Mouse (Mus musculus): ENCODE results near the gene Mark3. TPM values are rescaled to one million over a fixed set of nuclear protein-coding genes. Genes with fewer than 3 reads are reported as not detected.

The Mark3 gene
- polyA plus RNA-seq, 1 experiment = 89.9 TPM

GRCm38 (mm10) chr12:111663228-111664143 is 89.2 kb downstream of the Mark3 start:
- H3K4me1 ChIP-seq (ENCODE audit: control insufficient read depth, insufficient read depth, low read length) = peaks cover 16% of the 10 kb centered on the region
- TF ChIP-seq POLR2A (IDR thresholded peaks at IDR 0.05; ENCODE audit: low read depth, low read length) (no peak), CTCF (IDR thresholded peaks at IDR 0.05; ENCODE audit: borderline replicate concordance, insufficient read depth, low read length) (no peak)
- no peak overlapping the region for H3K4me3 ChIP-seq (ENCODE audit: insufficient read depth, low read length)
- peak overlapping the region; percentile 11; the same call in 1 of the 2 replicates for H3K27ac ChIP-seq (ENCODE audit: insufficient read depth, low read length)

GRCm38 (mm10) chr12:111664144-111664634 is 89.9 kb downstream of the Mark3 start:
- TF ChIP-seq POLR2A (IDR thresholded peaks at IDR 0.05; ENCODE audit: low read depth, low read length) = no peak
- TF ChIP-seq CTCF (IDR thresholded peaks at IDR 0.05; ENCODE audit: borderline replicate concordance, insufficient read depth, low read length) = no peak
- peak overlapping the region; percentile 11; the same call in 1 of the 2 replicates for H3K27ac ChIP-seq (ENCODE audit: insufficient read depth, low read length)

GRCm38 (mm10) chr12:111665041-111665880 is 90.9 kb downstream of the Mark3 start:
- no peak for TF ChIP-seq CTCF (IDR thresholded peaks at IDR 0.05; ENCODE audit: borderline replicate concordance, insufficient read depth, low read length)
- no peak for TF ChIP-seq POLR2A (IDR thresholded peaks at IDR 0.05; ENCODE audit: low read depth, low read length)
- Histone ChIP-seq H3K27ac (ENCODE audit: insufficient read depth, low read length) (peak overlapping the region; percentile 67), H3K4me3 (ENCODE audit: insufficient read depth, low read length) (no peak overlapping the region), H3K4me1 (ENCODE audit: control insufficient read depth, insufficient read depth, low read length) (peaks cover 19% of the 10 kb centered on the region)

More at GRCm38 (mm10) chr12:111664144-111664634, 89.9 kb downstream of the Mark3 start:
- H3K4me3 ChIP-seq (ENCODE audit: insufficient read depth, low read length) = no peak overlapping the region
- H3K4me1 ChIP-seq (ENCODE audit: control insufficient read depth, insufficient read depth, low read length) = peaks cover 19% of the 10 kb centered on the region

GRCm38 (mm10) chr12:111666380-111666779 is 92.1 kb downstream of the Mark3 start:
- peaks cover 19% of the 10 kb centered on the region for H3K4me1 ChIP-seq (ENCODE audit: control insufficient read depth, insufficient read depth, low read length)
- TF ChIP-seq POLR2A (IDR thresholded peaks at IDR 0.05; ENCODE audit: low read depth, low read length) = no peak
- no peak for TF ChIP-seq CTCF (IDR thresholded peaks at IDR 0.05; ENCODE audit: borderline replicate concordance, insufficient read depth, low read length)
- H3K4me3 ChIP-seq (ENCODE audit: insufficient read depth, low read length) = no peak overlapping the region
- no peak overlapping the region for H3K27ac ChIP-seq (ENCODE audit: insufficient read depth, low read length)

- Histone ChIP-seq H3K4me3 (ENCODE audit: insufficient read depth, low read length) (no peak overlapping the region), H3K27ac (ENCODE audit: insufficient read depth, low read length) (no peak overlapping the region), H3K4me1 (ENCODE audit: control insufficient read depth, insufficient read depth, low read length) (peaks cover 19% of the 10 kb centered on the region)
- TF ChIP-seq POLR2A (IDR thresholded peaks at IDR 0.05; ENCODE audit: low read depth, low read length) (no peak), CTCF (IDR thresholded peaks at IDR 0.05; ENCODE audit: borderline replicate concordance, insufficient read depth, low read length) (no peak)
Observed at GRCm38 (mm10) chr12:111667421-111667820, 93.1 kb downstream of the Mark3 start.

- TF ChIP-seq POLR2A (IDR thresholded peaks at IDR 0.05; ENCODE audit: low read depth, low read length) = peak; percentile 45
- TF ChIP-seq CTCF (IDR thresholded peaks at IDR 0.05; ENCODE audit: borderline replicate concordance, insufficient read depth, low read length) = peak; percentile 96
- Histone ChIP-seq H3K4me3 (ENCODE audit: insufficient read depth, low read length) (no peak overlapping the region), H3K27ac (ENCODE audit: insufficient read depth, low read length) (peak overlapping the region; percentile 63), H3K4me1 (ENCODE audit: control insufficient read depth, insufficient read depth, low read length) (peaks cover 19% of the 10 kb centered on the region)
Observed at GRCm38 (mm10) chr12:111668457-111668912, 94.2 kb downstream of the Mark3 start.

GRCm38 (mm10) chr12:111669000-111669788 is 94.9 kb downstream of the Mark3 start:
- Histone ChIP-seq H3K27ac (ENCODE audit: insufficient read depth, low read length) (peak overlapping the region; percentile 54), H3K4me1 (ENCODE audit: control insufficient read depth, insufficient read depth, low read length) (peaks cover 15% of the 10 kb centered on the region), H3K4me3 (ENCODE audit: insufficient read depth, low read length) (no peak overlapping the region)
- TF ChIP-seq CTCF (IDR thresholded peaks at IDR 0.05; ENCODE audit: borderline replicate concordance, insufficient read depth, low read length) (no peak), POLR2A (IDR thresholded peaks at IDR 0.05; ENCODE audit: low read depth, low read length) (no peak; the same call in none of the 2 replicates)

- Histone ChIP-seq H3K4me3 (ENCODE audit: insufficient read depth, low read length) (no peak overlapping the region), H3K4me1 (ENCODE audit: control insufficient read depth, insufficient read depth, low read length) (peaks cover 11% of the 10 kb centered on the region), H3K27ac (ENCODE audit: insufficient read depth, low read length) (no peak overlapping the region)
- no peak for TF ChIP-seq CTCF (IDR thresholded peaks at IDR 0.05; ENCODE audit: borderline replicate concordance, insufficient read depth, low read length)
- TF ChIP-seq POLR2A (IDR thresholded peaks at IDR 0.05; ENCODE audit: low read depth, low read length) = no peak
Observed at GRCm38 (mm10) chr12:111669961-111670360, 95.6 kb downstream of the Mark3 start.

Measured in embryonic fibroblast, embryonic 13.5 days (primary cell).